Mouse (Mus musculus): ENCODE measurements around the gene Fbxo4. TPM values are rescaled to one million over a fixed set of nuclear protein-coding genes. Genes with fewer than 3 reads are reported as not detected.

The Fbxo4 gene
- total RNA-seq, 2 experiments from 2014 or later, result 7.4 to 10.7 TPM

DNA sequence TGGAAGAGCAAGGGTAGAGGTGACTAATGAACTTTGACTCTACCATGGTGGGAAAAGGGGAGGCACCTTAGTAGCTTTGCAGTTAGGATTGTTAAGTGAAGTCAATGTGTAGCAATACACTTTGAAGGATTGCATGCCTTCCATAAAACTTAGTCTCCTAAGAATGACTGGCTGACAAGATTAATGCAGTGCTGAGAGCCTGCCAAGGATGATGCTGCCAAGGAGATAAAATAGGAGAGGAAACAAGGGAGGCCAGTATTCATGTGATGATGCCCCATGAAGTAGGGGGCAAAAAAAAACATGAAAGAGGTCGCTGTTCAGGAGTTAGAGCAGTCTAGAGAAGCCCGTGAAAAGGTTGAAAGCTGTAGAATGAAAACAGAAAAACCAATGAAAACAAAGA lies 5.5 kb upstream of the Fbxo4 start:
- ATAC-seq (replicated peaks; ENCODE audit: low FRiP score, low TSS enrichment, poor library complexity, severe bottlenecking), result no peak

DNA sequence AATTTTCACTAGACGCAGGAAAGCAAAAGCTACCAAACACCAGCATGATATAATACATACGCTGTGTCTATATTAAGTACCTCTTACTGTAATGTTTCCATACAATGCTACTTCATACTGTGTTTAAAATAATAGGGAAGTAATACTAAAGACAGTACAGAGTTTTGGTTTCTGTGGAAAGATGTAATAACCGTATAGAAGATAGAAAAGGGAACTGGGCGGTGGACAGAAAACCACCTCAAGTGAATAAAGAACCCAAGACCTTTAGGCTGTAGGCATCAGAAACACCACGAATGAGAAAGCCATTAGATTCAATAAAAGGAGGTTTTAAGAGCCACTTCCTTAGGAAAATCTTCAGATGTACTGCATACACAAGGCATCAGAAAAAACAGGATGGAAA lies 3.4 kb upstream of the Fbxo4 start:
- ATAC-seq (replicated peaks; ENCODE audit: low FRiP score, low TSS enrichment, poor library complexity, severe bottlenecking), result no peak

DNA sequence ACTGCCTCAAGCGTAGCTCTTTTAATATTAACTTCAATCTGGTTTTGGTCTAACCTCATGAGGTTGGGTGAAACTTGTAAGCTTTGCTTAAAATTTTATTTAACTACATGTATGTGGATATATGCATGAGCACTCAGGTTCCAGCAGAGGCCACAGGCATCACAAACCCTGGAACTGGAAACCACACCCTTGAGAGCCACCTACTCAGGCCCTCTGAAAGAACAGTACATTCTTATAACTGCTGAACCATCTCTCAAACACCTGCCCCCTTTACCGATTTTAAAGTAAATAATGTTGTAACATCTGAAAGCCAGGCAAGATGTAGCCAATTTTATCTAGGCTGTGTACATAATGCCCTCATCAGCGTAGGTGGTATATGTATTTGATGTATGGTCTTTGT lies 498 bp upstream of the Fbxo4 start:
- peak; percentile 64 for ATAC-seq (replicated peaks; ENCODE audit: low FRiP score, low TSS enrichment, poor library complexity, severe bottlenecking)

GRCm38 (mm10) chr15:3978279-3978678 lies 1.1 kb downstream of the Fbxo4 start:
- ATAC-seq (replicated peaks; ENCODE audit: low FRiP score, low TSS enrichment, poor library complexity, severe bottlenecking), result no peak

DNA sequence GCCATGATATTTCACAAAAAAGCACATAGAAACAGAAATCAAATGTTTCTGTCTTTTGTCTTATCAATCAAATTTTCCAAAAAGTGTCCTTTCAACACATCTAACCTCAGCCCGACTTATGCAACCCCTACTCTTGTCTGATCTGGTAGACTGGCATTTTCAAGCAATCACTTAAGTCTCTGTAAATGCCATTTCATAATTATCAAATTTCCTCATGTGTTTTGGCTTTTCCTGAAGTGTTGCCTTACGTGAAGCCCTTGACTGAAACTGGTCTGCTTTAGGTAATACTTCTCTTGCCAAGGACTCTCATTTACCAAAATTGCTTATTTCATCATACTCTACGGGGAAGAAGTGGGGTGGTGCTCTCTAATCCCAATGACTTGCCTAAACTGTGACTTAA lies 6.1 kb downstream of the Fbxo4 start:
- ATAC-seq (replicated peaks; ENCODE audit: low FRiP score, low TSS enrichment, poor library complexity, severe bottlenecking), result no peak

GRCm38 (mm10) chr15:3970193-3970592 lies 9.2 kb downstream of the Fbxo4 start:
- no peak for ATAC-seq (replicated peaks; ENCODE audit: low FRiP score, low TSS enrichment, poor library complexity, severe bottlenecking)

- no peak for ATAC-seq (replicated peaks; ENCODE audit: low FRiP score, low TSS enrichment, poor library complexity, severe bottlenecking)
Observed at GRCm38 (mm10) chr15:3969743-3970142, 9.6 kb downstream of the Fbxo4 start.

GRCm38 (mm10) chr15:3962251-3962650 lies 17.1 kb downstream of the Fbxo4 start:
- ATAC-seq (replicated peaks; ENCODE audit: low FRiP score, low TSS enrichment, poor library complexity, severe bottlenecking), result no peak

- no peak for ATAC-seq (replicated peaks; ENCODE audit: low FRiP score, low TSS enrichment, poor library complexity, severe bottlenecking)
Observed at GRCm38 (mm10) chr15:3960094-3960493, 19.3 kb downstream of the Fbxo4 start.

DNA sequence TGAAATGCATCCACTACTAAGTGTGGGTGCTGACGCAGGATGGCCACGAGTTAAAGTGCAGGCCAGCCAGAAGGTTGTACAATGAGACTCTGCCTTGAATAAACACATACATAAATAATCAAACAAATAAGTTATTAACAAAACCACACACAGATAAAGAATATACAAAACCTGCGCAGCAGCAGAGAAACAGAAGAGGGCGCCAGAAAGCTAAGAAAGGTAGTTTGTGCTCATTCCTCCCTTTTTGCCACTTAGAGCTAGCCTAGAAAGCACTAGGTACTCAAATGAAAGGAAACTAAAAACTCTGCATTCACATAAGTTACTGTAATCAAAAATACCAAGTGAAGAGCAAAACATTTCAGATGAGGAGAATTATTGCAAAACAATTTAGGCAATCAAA lies 21.4 kb downstream of the Fbxo4 start:
- peak; percentile 92 for ATAC-seq (replicated peaks; ENCODE audit: low FRiP score, low TSS enrichment, poor library complexity, severe bottlenecking)

DNA sequence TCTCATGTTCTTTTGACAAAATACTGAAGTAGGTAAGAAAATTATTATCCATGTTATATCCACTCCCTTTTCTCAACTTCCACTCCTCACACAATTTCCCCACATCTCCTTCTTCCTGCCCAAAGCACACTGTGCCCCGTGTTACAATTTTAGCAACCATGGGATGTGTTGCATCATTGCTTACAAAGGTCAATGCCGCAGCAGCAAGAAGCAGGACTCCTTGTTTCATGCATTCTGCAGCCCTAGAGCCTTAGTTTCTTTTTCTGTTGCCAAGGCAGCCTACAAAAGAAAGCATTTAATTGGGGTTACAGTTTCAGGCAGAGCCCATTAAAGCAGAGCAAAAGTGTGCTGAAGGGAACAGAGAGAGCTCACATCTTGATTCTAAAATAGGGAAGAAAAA lies 24.4 kb downstream of the Fbxo4 start:
- no peak for ATAC-seq (replicated peaks; ENCODE audit: low FRiP score, low TSS enrichment, poor library complexity, severe bottlenecking)

GRCm38 (mm10) chr15:3938132-3938531 lies 41.2 kb downstream of the Fbxo4 start:
- no peak for ATAC-seq (replicated peaks; ENCODE audit: low FRiP score, low TSS enrichment, poor library complexity, severe bottlenecking)

- ATAC-seq (replicated peaks; ENCODE audit: low FRiP score, low TSS enrichment, poor library complexity, severe bottlenecking), result no peak
Observed at GRCm38 (mm10) chr15:3936056-3936455, 43.3 kb downstream of the Fbxo4 start.

- ATAC-seq (replicated peaks; ENCODE audit: low FRiP score, low TSS enrichment, poor library complexity, severe bottlenecking), result no peak
Observed at GRCm38 (mm10) chr15:3933466-3933865, 45.9 kb downstream of the Fbxo4 start.

DNA sequence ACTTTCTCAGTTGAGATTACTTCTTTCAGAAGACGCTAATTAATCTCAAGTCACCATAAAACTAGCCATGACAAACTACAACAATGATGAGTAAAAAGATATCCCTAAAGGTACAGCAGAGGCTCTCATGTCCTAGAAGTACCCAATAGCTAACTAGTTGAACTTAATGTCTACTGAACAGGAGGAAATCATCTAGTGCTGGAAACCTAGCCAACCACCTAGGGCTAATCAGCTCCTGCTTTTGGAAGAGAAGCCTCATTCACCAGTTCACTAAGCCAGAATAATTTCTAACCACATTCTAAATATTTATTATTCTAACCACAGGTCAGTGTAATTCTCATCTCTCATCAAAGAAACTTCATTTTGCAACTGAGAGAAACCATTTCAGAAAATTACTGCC lies 47.4 kb downstream of the Fbxo4 start:
- ATAC-seq (replicated peaks; ENCODE audit: low FRiP score, low TSS enrichment, poor library complexity, severe bottlenecking), result no peak

Other genes with a start within 250 kb of the Fbxo4 start
- 14.5 and 22.5 TPM in 2 replicates for gene AW549877, start 16.2 kb upstream of the Fbxo4 start, total RNA-seq (2014; fragmentation: Nextera tagmentation)
- 8.2 and 14.3 TPM in 2 replicates for gene AW549877, start 16.2 kb upstream of the Fbxo4 start, total RNA-seq (2017)
- gene Oxct1, start 46.8 kb upstream of the Fbxo4 start, total RNA-seq (2014; fragmentation: Nextera tagmentation), result 51.3 and 65.2 TPM in 2 replicates
- 158 and 217 TPM in 2 replicates for gene Oxct1, start 46.8 kb upstream of the Fbxo4 start, total RNA-seq (2017)

Measured in megakaryocyte-erythroid progenitor cell, adult 5-6 weeks (primary cell).